Mouse (Mus musculus): ENCODE data around the gene Rerg.

DNA sequence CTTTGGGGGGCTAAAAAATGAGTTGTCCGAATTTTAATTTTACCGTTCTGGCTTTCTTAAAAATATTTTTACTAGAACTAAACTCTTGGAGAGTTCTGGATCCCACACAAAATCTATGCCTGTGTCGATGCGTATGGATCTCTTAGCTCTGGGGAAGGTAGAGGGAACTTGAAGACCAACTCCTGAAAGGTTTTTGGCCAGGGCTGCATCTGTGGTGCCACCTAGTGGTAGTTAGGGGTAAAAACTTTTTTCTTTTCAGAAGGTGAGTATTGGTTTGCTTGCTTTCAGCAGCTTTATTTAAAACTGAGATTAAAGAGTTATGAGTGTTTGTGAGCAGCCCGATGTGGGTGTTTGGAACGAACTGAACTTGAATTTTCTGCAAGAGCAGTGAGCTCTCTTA, 21.8 kb upstream of the Rerg start:
- TF ChIP-seq POLR2A (IDR thresholded peaks at IDR 0.05; ENCODE audit: insufficient read length, low read depth) (no peak), POLR2AphosphoS2 (IDR thresholded peaks at IDR 0.05; ENCODE audit: insufficient read length, low read depth) (no peak), MAX (IDR thresholded peaks at IDR 0.05; ENCODE audit: low read depth) (no peak), E2F4 (IDR thresholded peaks at IDR 0.05; ENCODE audit: insufficient read depth) (no peak), CEBPB (IDR thresholded peaks at IDR 0.05; ENCODE audit: insufficient read depth, poor library complexity, severe bottlenecking) (no peak), TCF12 (IDR thresholded peaks at IDR 0.05; ENCODE audit: insufficient read depth, poor library complexity, severe bottlenecking) (no peak), REST (IDR thresholded peaks at IDR 0.05; ENCODE audit: insufficient read depth, insufficient read length) (no peak), TCF3 (IDR thresholded peaks at IDR 0.05; ENCODE audit: insufficient read length, low read depth) (no peak), MYOD1 (IDR thresholded peaks at IDR 0.05; ENCODE audit: control insufficient read depth in 1 of 3, insufficient read length in 2 of 3, low read depth in 2 of 3) (no peak), SRF (IDR thresholded peaks at IDR 0.05; ENCODE audit: control insufficient read depth, insufficient read length, low read depth) (no peak)
